Mouse (Mus musculus) 416B (cell line): ENCODE measurements at regions not wholly inside any gene's neighbourhood (a gene's known extent, or its start where the extent isn't known, plus 50 kb on each side); places are given as distances from the start of the nearest gene placed in this dataset.

Experiments
- DNase-seq: peaks from one replicate; pipeline ENCODE4 v3.0.0; 2011; ENCODE audit warnings: low read depth

DNA sequence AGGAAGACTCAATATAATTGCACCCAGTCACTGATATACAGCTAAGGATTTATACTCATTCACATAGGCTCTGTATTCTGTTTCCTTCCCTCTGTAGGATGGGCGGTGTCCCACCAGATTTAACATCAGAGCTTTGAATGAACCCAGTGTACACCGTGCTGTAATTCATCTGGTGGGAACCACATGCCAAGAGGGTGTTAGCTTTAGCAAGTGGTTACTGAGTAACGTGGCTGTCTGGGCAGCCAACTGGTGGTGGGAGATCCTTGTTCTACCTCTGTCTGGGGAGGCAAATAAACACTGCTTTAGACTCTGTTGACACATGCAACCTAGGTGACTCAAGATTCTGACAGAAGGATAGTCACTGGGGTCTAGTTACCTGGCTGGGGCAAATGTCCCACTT lies 229.6 kb upstream of the Gm12728 start:
- no peak for DNase-seq

DNA sequence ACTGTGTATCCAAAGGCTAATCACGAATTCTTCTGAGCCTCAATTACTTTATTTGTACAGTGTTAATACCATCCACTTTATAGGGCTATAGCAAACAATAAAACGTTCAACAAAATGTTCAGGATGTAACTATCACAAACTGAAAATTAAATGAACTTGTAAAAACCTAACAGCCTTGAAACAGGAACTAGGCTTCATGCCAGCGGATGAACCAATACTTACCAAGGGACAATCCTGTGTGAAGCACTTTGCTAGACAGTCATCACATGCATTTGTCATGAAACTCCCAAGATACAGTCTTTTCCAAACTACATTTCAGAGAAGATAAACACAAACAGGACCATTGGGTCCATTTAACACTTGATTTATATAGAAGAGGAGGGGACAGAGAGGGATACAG lies 228.9 kb upstream of the Gm12728 start:
- DNase-seq, result no peak

DNA sequence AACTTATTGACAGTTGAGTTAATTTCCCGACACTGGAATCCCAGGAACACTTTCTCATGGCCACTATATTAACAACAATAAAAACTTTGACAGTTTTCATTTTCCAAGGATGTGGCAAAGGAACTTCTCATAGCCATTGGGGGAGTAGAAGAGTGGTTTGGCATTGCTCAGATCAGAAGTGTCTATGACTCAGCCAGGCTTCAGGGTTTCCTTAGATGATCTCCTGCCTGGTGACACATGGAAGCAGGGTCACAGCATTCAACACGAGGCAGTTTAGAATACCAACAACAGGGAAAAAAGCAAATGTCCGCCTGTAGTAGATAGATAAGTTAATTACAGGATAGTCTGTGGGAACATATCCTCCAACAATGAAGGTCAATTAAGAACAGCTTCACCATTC lies 228.1 kb upstream of the Gm12728 start:
- no peak for DNase-seq

DNA sequence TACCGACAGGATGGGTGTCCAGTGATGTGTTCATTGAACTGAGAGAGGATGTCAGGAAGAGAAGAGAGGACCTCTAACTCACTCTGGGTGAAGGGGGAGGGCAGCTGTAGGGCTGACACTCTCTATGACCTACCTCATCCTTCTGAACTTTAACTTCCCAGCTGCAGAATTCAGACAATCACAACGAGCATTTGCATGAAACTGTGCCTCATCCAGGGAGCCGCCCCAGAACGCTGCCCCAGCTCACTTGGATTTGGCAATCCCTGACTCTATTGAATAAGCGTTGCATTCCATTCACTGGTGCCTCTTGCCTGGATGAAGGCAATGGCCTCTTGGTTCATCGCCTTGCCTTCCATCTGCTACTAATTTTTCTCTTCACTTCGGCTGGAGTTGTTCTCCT lies 223.9 kb upstream of the Gm12728 start:
- DNase-seq, result no peak

DNA sequence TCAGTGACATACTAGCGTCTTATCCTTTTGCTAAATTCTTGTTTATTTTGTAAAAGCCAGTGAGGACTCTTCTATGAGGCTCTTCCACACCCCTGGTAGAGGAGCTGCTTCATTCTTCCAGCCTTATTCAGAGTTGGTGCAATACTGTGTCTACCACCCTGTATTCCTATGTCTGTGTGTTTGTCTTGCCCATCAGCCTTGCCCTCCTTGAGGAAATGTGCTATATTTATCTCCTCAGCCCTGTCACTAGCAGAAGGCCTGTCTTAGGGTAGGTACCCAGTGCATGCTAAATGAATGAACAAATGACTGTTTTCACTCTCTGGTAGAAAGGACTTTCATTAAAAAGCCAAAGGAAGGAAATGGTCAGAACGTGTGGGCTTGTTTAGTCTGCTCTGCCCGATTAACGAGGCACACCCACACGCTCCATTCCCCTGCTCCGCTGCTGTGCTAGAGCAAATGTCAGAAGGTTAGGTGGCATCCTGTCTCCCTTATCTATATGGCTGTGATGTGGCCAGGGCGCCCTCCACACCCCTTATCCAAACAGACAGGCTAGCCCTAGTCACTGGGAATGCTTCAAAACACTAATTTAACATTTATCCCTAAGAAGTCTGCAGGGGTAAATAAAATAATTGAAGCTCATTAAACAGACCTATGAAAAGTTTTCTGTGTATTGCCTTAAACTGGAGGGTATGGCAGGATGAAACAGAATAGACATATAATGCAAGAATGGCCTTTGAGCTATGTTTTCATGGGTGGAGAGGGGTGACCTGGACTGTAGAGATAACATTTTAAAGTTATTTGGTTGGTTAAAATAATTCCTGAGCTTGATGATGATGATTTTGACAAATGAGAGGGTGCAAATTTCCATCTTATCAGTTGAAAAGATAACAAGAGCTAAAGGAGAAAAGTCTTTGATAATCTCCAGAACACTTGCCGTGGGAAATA lies 222.9 kb upstream of the Gm12728 start:
- DNase-seq, result no peak

DNA sequence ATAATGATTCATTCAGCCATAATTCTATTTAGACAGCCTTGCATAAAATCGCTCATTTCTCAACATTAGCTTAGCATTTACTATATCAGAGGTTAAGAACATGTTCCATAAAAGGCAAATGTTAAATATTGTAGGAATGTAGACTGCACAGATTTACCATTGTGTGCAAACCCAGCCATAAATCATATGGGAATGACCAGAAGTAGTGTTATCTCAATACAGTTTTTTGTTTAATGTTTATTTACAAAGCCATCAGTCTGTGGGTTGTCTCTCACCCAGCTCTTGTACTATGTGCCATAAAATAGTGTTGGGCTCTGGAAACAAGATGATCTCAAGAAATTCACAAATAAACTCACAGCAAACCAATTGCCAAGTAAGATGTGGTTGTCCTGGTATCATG lies 220.0 kb upstream of the Gm12728 start:
- no peak for DNase-seq

DNA sequence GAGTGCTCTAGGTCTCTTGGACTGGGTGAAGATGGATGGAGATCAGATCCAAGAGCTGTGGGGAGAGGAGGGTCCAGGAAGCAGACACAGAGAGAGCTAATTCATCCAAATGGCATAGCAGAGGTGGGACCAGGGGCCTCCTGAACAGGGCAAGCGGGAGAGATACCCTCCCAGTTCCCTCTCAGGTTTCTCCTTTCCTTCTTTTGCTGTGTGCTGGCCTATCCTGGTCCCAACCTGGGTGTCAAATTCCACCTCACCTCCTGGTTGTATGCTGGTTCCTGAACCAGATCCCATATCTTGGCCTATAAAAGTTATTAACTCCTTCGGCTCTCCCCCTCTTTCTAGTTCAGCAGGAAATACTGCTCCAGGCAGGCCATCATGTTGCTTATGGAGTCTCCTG lies 214.1 kb upstream of the Gm12728 start:
- no peak for DNase-seq

DNA sequence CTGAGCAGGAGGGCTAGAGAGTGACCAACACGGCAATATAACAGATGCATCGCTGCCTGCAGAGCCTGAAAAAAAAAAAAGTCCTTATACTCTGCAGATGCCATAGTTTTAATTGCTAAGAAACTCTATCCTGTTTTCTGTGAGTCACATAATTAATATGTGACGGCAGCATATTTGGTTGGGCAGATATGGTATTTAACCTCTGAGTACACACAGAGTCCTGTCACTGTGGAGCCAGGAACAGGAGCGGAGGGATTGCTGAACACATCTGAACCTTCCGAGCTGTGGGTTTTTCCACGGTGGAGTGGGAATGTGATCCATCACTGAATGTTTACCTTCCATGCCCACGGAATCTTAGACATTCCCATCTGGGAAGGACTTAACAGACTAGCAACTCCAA lies 208.7 kb upstream of the Gm12728 start:
- DNase-seq, result no peak

DNA sequence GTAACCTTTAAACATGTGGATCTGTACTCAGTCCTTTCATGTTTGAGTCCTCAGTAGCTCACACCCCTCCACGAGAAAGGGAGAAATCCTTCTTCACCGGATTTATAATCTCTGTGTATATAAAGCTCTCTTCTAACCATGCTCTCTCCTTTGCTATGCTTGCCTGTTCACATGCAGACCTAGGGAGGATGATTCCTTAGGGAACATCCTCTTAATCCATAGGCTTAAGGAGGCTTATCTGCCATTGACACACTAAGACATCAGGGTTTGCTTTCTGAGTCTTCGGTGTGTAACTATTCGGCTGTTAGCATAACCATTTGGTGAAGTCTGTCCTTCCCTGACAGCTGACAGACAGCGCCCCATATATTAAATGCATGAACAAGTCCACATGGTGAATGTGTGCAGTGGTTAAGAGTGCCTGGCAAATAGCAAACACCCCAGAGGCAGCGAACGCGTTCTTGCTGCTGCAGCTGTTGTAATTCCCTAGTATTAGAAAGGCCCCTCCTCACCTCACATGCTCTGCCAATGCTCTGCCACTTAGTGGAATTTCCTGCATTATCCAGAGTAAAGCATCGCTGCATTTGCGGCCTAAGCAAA lies 205.2 kb upstream of the Gm12728 start:
- no peak for DNase-seq

DNA sequence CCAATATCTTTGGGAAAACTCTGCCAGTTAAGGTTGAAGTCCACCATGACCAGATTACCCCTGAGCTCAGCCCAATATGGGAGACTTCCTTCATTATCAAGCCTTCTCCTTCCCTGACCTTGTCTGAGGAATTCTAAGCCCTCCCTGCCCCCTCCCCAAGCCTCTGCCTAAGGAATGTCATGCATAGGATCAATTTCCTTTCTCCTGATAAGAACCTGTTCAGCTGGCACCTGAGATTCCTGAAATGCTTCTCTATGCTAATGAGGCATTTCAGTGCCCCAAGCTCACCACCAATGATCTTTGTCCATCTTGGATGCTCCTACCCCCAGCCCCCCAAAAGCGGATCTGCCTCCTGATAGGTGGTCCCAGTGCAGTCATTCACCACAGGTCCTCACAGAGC lies 186.0 kb upstream of the Gm12728 start:
- no peak for DNase-seq

DNA sequence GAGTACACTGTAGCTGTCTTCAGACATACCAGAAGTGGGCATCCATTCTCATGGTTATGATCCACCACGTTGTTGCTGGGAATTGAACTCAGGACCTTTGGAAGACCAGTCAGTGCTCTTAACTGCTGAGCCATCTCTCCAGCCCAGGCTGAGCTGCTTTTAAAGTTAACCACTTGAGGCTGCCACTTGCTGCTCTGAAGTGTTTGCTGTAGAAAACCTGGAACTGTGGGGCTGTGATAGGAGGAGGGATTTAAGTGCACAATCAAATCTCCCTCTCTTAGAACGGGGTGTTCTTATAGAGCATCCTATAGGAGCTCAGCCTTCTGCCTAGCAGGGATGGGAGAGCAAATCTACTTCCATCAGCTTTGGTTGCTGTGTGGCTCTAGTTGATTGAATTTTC lies 185.1 kb upstream of the Gm12728 start:
- DNase-seq, result no peak

DNA sequence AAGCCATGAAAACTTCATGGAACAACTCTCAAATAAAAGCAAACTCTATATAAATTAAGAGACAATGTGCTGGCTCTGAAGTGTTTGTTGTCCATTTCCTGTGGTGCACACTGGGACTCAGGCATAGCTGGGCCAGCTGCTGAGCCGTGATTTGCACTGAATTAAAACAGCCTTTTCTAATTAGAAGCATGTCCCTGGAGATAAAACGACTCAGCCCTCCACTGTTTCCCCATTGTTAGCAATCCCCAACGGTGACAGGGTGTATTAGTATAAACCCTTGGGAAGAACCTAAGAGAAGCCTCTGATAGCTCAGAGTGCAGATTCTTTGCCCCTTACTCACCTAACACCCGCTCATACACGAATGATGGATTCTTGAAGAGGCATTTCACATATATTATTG lies 182.9 kb upstream of the Gm12728 start:
- no peak for DNase-seq

DNA sequence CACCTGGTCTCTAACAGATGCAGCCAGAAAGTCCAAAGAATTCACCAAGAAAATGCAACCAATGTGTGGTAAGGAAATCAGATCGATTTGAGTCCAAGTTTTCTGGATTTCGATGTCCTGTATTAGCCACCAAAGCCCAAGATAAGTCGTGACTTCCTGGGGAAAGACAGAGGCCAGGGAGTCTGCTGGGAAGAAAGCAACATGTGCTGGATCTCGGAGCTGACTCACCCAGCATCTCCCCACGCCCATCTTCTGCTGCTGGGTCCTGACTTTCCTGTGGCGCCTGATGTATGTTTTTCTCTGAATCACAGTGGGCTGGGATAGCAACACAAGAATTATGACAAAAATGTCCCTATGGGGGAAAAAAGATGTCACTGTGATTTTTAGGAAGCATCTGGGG lies 178.8 kb upstream of the Gm12728 start:
- DNase-seq, result no peak

DNA sequence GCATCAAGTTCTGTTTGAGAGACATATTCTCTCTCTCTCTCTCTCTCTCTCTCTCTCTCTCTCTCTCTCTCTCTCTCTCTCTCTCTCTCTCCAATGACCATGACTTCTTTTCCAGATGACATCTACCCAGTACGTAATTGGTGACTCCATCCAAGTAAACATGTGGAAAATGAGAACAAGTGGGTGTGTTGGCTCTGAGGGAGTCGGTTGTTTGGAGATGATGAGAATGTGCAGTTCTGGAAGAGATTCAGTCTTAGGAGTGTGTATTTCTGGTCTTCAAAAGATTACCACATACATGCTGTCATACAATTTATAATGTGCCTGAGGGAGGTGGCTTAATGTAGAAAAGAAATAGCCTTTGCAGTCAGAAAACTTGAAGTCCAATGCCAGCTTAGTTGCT lies 175.3 kb upstream of the Gm12728 start:
- no peak for DNase-seq

DNA sequence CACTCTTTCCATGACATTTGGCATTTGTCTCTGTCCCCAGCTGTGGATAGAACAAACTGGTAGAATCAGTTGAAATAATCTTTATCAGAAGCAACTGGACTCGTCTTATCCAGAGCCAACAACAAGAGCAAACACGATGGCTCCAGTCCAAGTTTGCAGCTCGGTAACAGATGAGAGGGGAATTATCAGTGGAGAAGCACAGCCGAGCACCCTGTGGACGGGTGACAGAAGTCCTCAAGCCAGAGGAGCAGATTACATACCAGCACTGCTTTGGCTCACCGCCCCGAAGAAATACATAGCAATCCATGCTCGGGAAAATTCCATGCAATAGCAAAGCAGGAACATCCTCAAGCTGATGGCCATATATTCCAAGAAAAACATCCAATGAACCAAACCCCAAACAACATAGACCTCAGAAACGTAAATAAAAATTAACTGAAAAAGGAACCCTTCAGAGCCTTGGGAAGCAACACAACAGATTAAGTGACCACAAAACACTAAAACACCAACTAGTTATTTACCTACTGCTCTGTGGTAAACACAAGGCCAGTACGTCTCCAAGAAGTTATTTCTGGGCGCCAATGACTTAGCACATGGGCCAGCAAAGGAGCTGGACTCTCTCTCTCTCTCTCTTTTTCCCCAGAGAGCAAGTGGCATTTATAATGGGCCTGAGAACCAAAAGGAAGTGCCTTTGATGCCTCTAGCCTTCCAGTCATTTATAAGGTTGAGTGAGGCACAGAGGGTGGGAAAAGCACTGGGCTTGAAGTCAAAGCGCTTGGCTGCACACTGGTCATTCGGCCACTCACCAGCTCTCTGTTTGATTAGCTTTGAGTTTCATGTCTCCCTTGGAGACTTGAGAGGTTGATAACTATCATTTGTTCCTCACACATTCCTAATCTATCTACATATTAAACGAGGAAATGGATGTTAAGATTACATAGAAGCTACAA lies 163.0 kb upstream of the Gm12728 start:
- no peak for DNase-seq

DNA sequence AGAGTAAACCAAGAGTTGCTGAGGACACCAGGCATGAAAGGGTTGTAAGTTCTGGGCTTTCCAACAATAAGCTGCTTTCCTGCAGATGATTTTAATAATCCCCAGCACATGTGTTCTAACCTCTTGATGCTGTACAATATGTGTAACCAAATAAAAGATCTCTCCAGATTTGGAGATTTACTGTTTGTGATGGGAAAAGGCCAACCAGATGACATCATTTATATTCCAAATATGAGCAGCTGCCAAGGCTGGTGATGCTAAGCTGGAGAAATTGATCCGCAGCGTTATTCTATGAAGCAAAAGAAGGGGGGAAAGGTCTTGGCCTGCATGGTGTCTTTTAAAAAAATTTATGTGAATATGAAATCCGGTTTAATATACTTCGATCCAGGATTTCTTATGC lies 160.1 kb upstream of the Gm12728 start:
- DNase-seq, result no peak

DNA sequence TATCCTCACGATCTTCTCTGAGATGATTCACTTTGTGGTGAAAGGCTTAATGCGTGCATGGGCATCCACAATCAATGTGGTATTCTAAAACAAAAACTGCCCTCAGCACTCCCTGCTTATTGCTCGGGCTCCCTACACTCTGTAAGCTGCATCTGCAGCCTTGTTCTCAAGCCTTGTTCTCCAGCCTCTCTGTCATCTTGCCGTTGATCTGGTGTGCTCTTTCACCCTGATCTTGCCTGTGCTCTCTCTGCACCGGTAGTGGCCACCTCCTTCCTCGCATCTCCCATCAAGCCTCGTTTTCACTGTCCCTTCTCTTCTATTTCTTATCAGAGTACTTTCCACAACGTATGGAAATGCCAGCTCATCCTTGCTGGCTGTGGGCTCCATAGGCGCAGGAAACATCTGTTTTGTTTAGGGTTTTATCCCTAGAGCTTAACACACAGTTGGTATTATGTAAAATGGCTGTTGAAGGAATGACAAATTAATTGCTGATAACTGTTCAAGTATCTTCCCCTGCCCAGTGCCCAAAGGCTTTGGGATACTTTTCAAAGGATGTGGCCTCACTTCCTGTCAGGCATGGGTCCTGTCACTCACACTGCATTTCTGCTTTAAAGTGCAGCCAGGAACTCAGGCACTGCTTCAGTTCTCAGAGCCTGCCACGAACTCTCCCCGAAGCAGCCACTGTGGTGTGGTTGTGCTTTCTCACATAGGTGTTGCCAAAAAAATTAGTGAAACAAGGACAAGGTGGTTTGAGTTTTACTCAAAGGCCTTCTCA lies 158.9 kb upstream of the Gm12728 start:
- no peak for DNase-seq

DNA sequence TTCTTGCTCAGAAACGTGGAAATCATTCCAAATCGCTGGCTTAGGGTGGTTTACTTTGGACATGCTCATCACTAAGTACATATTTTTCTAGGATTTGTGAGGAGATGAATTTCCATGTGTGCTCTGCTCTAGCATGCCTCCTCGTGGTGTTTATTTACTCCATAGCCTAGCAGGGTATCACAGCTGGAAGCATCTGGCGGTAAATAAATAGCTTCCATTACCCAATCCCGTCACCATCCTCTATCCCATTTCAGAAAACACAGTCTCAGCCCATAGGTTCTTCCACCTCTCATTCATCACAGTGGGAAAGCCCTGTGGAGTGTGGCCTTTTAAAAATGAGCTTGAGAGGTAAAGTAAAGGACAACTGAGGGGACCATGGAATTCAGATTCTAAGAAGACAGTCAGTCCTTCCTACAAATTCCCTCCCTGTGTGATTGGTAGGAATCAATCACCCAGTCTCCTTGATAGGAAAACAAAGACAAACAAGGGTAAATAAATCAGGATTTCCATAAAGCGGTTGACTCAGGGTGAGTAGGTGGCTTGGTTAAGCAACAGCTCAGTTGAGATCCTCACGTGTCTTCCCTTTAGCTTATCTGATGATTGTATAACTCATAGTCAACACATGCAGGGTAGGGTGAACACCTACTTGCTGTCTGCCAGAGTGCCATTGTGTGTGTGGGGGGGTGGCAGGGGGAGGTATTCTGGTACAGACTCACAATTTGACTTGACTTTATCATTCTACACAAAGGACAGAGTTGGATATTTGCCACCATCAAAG lies 156.9 kb upstream of the Gm12728 start:
- DNase-seq, result no peak

DNA sequence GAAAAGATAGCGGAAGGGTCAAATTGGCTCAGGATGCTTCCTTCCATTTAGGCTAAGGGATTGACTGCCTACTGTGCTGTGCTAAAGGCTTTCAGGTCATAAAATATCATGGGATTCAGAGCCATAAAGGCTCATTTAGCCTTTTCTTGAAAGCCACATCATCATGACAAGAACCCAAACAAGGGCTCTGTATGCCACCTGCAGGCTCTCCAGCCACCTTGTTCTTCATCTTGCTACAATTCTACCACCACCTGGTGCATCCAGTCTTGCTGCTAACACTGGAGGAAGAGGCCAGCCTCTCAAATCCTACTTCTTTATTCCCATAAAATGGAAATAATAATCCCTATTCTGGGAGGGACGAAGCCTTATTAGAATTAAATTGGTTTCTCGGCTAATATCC lies 155.9 kb upstream of the Gm12728 start:
- DNase-seq, result no peak

DNA sequence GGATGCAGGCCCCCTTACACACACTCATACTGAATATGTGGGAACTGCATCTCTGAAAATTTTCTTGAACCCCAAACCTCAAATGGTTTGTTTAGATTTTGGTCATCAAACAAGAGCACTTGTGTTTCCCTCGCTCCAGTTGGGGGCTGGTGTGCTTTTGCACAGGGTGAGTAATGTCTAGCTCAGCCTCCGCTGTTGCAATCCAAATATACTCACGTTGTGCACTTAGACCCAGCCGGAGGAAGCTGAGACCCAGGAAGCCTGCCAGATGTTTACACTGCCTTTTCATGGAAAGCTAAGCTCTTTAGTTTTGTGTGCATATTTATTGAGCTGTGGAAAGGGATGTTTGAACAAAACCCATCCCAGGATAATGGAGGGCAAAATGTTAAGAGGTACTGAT lies 148.9 kb upstream of the Gm12728 start:
- no peak for DNase-seq

DNA sequence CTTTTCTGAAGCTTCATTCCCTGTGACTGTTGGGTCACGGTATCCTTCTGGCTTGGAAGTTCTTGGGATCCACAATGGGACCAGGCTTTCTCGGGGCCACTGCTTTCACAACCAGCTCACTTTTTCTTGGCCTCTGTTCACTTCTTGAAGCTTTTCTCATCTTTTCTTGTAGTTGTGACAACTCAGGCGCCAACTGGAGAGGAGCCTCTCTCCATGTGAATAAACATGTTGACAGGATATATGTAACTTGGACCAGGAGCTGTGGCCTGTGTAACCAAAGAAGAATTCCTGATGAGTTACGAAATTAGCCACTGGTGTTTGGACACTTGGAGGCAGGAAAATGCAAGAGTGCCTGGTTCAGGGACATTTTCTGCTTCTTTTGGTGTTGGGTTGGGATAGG lies 148.1 kb upstream of the Gm12728 start:
- DNase-seq, result no peak
